Mouse (Mus musculus) lung, postnatal 0 days (tissue): ENCODE results near the gene Tfip11.

Experiments used
- CTCF ChIP-seq: IDR thresholded peaks from 2 replicates; pipeline ENCODE4 v1.5.1; 2016; ENCODE audit warnings: antibody characterized with exemption, mild to moderate bottlenecking
- EP300 ChIP-seq: IDR thresholded peaks from 2 replicates; pipeline ENCODE4 v1.6.1; 2016; ENCODE audit warnings: antibody characterized with exemption, mild to moderate bottlenecking, control low read depth

- no peak for TF ChIP-seq CTCF
- no peak for TF ChIP-seq EP300
Observed at GRCm38 (mm10) chr5:112349169-112349568, 23.0 kb downstream of the Tfip11 start.
